Mouse (Mus musculus): Measurements from ENCODE around the gene Rtl1.

Rtl1 gene

DNA sequence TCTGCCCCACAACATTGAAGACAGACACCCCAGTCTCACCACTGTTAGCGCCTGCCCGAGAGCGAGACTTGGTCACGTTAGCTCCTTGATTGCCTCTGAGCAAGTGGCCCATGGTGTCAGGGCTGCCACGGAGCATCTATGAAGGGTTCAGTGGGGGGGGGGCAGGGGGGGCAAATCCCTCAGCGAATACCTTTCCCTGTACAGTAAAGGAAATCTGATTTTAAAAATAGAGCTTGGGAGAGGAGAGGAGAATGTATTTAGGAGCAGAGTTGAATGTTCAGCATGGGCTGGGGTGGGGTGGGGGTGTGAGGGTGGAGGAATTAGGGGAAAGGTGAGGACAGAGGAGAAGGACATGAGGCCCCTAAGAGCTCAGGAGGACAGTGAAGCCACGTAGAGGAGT, at the start of gene Rtl1:
Gene Rtl1, minus strand, starts transcription at position 101 of the 400 bp plus-strand sequence.
- DNase-seq, result no peak

DNA sequence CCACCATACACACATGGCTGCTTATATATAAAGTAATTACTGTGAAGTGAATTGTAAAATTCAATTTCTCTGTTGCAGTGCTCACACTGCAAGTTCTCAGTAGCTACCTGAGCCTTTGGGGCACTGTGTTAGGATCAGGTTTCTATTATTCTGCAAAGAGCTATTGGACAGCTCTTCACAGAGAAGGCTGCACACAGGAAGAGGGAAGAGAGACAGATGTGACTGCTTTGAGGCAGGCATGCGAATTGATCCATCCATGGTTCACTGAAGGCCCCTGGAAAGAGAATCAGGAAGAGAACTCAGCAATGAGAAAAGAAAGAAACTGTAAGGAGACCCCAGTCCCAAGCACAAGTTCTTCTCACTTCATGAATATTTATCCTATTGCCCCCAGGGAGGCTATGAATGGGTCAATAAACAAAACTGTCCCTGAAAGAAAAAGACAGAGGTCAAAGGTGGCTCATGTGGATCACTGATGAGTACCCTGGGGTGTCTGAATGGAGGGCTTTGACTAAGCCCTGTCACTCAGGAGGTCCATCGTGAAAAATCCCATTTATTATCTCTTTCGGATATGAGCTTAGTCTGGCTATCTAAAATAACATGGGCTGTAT, 40.5 kb upstream of the Rtl1 start:
- no peak for DNase-seq

DNA sequence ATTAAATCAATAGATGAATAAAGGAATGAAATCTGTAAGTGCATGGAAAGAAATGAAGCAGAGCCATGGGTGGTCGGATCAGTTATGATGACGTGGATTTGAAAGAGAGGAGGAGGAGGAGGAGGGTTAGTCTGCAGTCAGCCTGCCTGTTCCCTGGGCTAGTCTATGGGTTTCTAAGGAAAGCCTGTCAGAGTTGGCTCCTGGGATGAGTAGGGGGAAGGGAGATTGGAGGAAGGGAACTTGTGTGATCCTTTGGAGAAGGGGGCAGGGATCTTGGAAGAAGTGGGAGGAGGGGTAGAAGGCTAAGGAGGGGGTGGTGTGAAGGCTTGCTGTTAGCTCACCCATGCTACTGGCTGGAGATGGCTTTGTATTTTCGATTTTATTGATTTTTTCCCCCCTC, 31.9 kb upstream of the Rtl1 start:
- DNase-seq, result no peak

DNA sequence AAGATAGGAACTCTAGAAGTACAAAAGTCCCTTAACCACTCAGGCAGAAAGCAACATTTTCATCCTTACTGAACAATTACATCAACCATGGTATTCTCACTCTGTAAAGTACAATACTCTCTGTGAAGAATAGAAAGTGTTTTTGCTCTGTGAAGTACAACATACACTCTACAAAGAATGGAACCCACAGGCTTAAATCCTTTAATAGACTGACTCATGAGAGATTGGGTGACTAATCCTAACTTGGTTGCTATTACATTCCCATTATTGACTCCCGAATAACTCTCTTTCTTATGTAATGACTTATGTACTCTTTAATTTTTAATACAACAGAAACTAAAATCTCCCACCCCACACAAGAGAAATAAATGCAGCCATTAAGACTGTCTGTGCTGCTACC, 28.8 kb upstream of the Rtl1 start:
- DNase-seq, result no peak

DNA sequence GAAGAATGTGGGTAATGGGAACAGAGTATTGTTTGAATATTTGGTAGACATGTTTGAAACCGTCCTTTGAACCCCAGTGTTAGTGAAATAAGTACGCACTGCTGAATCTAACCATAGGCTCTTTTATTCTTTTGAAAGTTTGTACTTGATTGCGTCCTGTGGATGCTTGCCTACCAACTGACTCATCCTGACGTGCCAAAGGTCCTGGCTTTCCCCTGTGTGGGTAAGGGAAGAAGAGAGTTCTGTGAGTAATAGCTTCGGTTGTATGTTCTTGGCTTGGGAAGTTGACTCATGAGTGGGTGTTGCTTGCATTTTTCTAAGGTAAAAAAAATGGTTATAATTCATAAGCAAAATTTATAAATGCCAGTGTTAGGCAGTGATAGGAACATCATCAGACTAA, 26.8 kb upstream of the Rtl1 start:
- no peak for DNase-seq

DNA sequence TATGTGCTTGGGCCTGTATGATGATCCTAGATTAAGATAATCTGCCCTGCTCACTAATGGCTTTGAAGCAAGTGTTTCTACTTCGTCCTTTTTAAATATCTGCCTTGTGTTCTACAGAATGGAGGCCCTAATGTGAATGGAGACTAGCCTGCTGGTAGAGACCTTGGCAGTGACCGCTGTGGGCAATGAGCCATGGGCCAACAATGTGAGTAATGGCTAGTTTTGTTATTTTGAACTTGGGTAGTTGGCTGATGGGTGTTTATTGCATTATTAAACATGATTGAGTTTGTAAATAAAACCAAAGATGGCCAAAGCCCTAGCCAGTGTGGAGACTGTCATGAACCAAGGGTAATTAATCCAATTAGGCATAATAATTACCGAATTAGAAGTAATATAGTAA, 20.1 kb upstream of the Rtl1 start:
- DNase-seq, result no peak

DNA sequence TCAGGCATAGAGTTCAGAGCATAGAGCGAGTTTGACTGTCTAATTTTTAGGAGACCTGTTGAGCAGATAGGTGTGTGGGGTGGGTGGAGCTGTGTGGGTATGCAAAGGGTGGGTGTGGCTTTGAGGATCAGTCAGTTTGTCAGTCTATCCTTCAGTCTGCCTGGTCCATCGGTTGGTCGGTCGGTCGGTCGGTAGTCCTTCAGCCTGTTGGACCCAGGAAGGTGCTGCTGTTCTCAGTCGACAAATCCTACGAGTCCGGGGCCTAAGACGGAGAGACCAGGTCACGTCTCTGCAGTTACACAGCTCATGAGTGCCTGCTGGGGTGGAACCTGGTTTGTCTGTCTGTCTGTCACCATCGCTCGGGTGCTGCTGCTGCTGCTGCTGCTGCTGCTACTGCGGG, 17.9 kb upstream of the Rtl1 start:
- DNase-seq, result no peak

DNA sequence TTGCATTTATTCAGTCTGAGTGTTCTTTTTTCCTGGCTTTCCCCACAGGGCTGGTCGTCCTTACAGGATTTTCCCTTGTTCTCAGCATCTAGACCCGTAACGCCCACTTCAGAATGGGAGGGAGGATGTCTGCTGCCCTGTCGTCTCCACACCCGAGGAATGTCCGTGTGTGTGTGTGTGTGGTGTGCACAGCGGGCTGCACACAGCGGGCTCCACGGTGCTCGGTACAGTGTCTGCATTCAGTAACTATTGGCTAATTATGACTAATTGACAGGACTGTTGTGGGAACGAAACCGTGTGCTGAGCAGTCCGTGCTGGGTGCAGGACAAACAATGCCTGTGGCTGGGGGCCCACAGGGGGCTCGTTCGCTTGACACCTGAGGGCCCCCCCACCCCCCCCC, 17.0 kb upstream of the Rtl1 start:
- DNase-seq, result no peak

DNA sequence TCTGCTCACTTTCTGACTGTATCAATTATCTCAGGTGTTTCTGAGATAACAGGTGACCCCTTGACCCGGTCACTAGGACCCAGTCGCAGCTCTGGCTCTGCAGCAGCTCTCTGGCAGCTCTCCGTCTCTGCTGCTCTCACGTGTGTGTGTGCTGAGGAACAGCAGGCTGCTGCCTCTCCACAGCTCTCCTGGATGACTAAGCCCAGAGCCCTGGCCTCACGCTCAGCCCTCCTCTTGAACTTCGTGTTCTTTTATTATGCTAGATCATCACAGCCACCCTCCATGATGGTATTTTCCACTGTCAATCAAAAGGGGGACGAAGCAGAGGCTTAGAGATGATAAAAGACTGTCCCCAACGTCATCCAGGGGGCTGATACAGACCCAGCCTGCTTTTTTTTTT, 15.2 kb upstream of the Rtl1 start:
- no peak for DNase-seq

DNA sequence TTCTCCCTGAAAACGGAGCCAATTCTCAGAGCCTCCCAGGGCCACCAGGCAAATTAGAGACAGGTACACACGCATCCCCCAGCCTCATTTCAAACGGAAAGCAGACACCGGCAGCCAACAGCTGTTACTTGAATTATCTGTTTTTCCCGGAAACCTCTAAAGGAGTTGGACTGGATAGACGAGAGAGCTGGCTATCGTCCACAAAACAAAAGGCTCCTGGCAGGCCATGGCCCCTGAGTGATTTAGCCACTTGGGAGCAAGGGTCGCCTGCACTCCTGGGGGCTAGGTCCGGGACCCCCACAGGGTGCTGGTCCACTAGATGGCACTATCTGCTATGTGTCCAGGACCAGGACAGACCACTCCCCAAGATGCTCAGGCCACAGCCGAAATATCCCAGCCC, 14.3 kb upstream of the Rtl1 start:
- DNase-seq, result no peak

DNA sequence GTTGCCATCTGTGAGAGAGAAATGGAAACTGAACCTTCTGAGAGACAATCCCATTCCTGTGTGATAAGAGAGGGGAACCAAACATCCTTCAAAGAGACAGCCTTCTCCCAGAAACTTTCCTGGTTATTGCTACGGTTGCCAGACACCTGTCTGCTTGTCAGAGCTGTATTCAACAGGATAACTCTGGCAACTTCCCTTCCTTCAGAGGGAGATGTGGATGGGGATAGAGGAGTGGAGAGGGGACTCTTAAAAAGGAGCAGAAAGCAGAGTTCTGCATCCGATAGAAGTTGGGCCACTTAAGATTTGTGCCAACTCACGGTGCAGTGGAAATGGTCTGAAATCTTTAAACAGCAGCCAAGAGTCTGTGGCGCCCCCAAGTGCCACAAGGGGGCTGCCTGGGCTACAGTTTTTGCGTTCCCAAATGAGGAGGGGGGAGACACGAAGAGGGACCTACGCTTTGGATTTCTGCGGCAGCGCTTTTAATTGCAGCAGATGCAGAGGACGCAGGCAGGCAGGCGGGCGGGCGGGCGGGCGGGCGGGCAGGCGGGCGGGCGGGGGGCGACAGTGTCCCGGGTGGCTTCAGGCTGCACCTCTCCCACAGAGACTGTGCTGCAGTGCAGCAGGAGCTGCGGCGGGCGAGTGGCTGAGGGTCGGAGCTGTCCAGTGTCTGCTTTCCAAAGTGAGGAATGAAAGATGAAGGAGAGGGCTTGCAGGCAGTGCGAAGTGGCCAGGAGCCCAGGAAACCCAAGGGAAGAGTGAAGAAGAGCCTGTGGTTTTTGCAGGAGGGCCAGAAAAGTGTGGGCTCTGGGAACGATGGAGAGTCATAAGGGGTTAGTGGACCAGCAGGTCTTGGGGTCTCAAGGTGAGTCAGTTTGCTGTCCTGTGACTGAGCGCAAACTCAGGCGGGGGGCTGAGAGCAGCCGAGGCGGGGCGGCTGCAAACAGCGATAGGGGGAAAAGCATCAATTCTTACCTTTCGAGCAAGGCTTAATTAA, 12.6 kb upstream of the Rtl1 start:
- no peak for DNase-seq

DNA sequence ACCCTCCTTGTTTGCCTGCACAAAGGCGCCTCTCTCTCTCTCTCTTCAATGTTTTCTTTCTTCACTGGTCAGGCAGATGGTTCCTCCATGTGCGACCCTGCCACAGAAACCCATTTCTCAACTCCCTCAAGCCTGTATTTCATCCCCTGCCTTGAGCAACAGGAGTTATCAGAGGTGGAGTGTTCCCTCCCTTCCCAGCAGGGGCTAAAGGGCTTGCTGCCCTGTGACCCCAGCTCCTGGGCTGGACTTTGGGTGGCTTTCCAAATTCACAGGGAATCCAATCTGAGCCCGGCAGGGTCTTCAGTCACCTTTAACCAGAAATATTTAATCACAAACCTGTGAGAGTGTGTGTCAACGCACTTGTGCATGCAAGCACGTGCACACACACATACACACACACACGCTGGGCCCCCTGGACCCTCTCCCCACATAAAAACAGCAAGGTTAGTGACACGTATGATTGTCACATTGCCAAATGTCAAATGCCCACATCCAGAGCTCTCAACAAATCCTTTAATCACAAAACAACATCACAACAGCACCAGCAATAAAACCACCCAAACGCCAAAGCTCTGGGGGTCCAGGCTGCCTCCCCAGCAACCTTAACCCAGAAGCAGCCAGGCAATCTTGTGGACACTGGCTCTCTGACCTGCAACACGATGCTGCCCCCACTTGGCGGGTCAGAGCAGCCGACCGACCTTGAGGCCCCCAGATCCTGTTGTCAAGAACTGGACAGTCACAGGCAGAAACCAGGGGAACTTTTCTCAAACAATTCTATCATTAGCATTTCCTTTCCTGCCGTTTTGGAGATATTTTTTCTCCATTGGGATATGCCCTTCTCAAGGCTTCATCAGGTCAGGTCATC, 8.7 kb upstream of the Rtl1 start:
- no peak for DNase-seq

DNA sequence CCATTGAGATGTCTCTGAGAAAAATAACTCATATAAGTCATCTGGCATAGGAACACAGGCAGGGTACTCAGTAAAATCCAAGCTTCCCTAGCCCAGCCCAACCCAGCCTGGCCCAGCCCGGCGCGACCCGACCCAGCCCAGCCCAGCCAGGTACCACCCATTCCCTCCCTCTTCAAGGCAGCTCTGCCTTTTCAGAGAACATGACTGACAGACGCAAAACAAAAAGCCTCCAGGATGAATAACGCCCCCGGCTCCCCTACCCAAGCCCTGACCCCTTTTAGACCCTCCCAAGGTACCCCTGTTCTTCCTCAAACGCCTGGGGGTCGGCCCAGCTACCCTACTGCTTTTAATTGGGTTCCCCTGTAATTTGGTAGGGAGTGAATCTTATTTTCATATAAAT, 7.8 kb upstream of the Rtl1 start:
- DNase-seq, result no peak

DNA sequence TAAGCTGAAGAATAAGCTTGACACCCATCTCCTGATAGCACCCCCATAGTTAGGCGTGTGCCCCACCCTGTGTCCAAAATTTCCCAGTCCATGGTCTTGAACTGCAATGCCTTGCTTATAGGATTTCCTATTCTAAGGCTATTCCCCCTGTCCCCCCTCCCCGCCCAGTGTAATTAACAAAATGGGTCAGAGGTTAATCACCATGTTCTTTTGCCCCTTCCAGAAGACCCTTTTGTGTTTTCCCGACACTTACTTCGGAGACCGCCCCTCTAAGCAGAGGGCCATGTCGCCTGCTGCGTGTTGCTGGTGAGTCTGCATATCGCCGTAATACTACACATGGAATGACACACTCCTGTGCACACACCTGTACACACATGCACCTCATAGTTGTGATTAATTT, 7.1 kb upstream of the Rtl1 start:
- no peak for DNase-seq

DNA sequence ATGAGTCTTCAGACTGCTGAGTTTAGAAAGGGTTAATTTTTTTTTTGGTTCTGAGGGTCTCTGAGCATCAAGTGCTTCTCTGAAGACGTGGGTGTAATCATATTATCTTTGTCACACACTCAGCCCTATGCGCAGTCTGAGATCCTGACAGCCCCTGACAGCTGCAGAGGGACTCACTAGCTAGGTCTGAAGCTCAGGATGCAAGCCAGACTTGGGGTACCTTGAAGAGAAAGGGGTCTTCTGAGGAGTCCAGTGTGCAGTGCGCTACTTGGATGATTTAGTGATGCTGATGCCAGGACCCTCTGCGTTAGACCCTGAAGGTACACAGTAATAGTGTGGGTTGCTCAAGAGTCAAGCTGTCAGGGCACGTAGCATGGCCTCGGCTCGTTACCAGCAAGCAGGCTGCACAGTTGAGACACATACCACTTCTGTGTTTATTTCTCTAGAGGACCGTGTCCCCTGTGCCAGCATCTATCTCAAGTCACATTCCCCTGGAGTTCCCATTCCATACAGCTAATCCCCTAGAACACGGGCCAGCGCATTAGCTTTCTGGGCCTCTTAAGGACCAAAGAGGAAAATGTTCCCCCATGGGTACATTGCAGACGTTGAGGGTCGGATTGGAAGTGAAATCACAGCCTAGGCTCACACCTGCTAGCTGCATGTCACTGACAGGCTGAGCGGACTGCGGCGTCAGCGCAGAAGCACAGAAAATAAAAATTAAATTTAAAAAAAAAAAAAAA, 5.0 kb upstream of the Rtl1 start:
- no peak for DNase-seq

DNA sequence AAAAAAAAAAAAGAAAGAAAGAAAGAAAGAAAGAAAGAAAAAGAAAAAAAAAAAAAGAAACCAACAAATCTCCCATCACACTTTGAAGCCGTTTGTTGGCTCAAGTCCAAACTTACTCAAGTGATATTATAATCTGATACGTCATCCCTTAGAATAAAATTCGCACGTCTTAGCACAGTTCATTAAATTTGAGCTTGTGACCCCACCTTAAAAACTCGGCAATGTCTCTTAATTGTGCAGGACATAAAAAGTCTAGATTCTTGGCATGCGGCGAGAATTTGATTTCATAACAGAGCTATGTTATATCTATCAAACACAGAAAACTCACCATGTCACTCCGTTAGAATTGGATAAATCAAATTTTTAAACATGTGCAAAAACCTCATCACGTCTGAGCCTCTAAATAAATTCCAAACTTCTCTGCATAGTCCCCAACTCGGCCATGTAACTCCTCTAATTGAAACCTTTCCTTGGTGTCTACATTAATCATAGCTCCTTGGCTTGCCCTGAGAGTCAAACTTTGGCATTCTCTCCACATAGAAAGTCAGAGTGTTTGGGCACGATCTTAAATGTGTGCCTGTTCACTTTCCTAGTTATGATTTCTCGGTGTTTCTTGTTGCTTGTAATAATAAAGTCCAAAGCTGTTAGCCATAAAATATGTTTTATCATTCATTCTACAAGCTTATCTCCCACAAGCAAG, 1.4 kb downstream of the Rtl1 start:
- DNase-seq, result no peak

DNA sequence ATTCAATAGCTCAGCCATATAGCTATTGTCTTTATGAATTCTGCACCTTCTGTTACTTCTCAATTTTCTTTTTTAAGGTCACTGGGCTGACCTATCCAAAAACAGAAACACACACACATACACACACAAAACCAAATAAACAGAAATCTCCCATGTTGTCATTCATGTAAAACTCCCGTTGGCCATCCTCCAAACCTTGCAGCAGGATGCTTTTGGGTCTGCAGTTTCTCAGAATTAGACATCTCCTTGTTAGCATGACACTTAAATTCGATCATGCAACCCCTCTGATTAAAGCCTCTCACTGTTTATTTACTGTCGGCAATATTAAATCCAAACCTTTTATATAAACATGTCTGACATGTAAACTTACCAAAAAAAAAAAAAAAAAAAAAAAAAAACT, 3.4 kb downstream of the Rtl1 start:
- no peak for DNase-seq

DNA sequence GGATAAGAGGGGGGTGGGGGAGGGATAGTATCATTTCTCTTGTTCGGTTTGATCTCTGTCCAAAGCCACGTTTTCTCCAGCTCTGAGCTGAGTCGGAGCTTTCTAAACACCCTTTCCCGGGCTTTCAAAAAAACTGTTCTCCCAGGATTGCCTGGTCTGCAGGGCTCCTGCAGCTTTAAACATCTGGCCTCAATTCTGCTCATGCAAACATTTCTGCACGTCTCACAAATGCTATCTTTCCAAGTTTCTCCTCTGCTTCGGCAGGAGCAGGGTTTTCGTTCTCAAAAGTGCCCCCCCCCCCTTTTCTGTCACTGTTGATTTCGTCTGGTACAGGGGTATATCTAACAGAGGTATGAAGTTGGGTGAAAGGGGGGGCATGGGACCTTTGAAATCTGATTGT, 3.9 kb downstream of the Rtl1 start:
- DNase-seq, result no peak

DNA sequence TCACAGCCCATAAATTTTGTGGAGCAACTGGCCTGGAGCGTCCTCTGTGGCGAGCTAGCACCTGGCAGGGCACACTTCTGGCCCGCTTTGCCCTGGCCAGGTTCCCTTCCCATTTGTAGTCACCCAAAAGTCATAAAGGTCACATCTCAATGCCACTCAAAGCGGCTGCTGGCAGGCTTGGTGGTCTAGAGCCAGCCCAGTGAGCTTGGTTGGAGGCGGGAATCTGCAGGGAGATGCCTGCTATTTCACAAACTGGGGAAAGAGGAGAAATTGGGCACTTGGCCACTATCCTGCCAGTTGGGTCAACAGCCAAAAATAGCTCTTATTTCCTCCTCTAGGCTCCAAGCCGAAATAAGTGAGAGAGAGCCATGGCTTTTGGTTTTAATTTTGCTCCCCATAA, 4.4 kb downstream of the Rtl1 start:
- no peak for DNase-seq

DNA sequence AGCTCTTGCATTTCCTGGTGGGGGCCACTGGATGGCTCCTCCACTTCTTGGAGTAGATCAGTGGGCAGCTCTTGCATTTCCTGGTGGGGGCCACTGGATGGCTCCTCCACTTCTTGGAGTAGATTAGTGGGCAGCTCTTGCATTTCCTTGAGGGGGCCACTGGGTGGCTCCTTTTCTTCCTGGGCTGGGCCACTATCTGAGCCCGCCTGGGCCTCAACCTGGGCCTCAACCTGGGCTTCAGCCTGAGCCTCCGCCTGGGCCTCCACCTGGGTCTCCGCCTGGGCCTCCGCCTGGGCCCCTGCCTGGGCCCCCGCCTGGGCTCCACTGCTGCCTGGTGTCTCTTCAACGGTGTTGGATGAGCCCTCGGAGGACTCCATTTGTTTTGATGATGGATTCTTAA, 5.2 kb downstream of the Rtl1 start:
- no peak for DNase-seq

DNA sequence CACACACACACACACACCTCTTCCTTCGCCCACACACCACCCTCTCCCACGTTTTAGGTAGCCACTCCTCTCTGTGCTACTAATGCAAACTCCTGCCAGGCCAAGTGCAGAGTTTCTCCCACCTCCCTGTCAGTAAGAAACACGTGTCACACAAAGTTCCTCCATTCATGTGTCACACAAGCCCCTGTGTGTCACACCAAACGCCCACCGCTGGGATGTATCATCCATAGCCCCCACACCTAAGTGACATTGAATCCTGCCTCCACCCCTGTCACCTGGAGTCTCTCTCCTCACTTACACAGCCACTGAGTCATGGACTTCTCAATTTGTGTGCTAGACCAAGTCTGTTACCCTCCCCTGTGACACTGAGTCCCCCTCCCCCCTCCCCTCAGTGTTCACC, 17.9 kb downstream of the Rtl1 start:
- DNase-seq, result no peak

DNA sequence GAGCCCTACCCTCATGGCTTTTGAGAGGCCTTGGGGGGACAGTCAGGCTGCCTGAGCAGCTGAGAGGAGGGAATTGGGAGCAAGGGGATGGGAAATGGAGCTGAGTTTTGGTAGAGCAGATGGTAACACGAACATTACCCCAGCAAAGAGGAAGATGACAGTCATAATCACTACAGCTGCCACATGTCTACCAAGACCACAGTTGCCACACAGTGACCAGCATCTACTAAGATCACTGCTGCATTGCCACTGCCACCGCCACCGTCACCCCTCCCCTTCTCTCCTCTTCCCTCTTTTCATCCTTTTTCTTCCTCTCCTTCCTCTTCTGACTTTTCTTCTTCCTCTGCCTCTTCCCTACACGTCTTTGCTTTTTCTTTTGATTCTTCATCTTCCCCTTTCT, 27.9 kb downstream of the Rtl1 start:
- no peak for DNase-seq
